Mouse (Mus musculus) lung, adult 2 months (tissue): Measurements from ENCODE around the gene Mlh3.

Experiments used
- CTCF ChIP-seq: fragments of 200-500 bp; IDR thresholded peaks from 2 replicates; pipeline ENCODE4 v1.5.1; 2011; ENCODE audit warnings: mild to moderate bottlenecking, low read length, control low read depth; ENCODE audit not compliant: insufficient read depth
- POLR2A ChIP-seq: fragments of 200-500 bp; IDR thresholded peaks from 2 replicates; pipeline ENCODE4 v1.6.1; 2011; ENCODE audit warnings: low read depth, mild to moderate bottlenecking, control low read depth, low read length, borderline replicate concordance; ENCODE audit errors: extremely low read depth

DNA sequence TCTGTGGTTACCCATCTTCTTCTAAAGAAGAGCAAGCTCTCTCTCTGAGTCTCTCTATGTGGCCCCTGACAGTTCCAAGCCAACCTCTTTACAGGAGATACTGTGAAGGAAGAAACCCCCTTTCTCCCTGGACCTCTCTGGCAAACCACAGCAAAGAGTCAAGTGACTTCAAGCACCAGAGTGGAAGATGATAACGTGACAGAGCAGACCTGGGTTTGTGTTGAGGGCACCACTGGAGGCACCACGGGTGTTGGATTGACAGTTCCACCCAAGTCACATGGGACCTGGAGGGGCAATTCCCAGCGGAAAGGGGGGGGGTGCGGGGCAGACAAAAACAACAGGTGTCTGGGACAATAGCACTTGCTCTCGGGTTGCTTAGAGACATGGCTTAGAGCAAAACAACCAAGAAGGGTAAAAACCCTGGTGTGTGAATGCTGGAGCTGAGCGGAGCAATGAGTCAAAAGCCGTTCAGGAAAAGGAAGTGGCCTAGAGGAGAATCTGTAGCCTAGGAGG, 61.7 kb downstream of the Mlh3 start:
- TF ChIP-seq CTCF (no peak), POLR2A (no peak)
